Mouse (Mus musculus) limb, embryonic 12.5 days (tissue): Measurements from ENCODE around the gene Ninj2. TPM values are rescaled to one million over a fixed set of nuclear protein-coding genes. Genes with fewer than 3 reads are reported as not detected.

Experiments used
- ATAC-seq: fragments of 200-750 bp; cut with Nextera tagmentation; 2 replicates; pipeline ENCODE4 v1.8.0; 2017; ENCODE audit warnings: low read depth, moderate TSS enrichment; ENCODE audit not compliant: insufficient number of reproducible peaks, insufficient read depth, low FRiP score, low TSS enrichment
- H3K27ac ChIP-seq: fragments of 300-500 bp; sonication (generic); 2 replicates; pipeline ENCODE4 v1.5.1; 2016; ENCODE audit warnings: mild to moderate bottlenecking, moderate library complexity
- H3K27me3 ChIP-seq: fragments of 300-500 bp; sonication (generic); 2 replicates; pipeline ENCODE4 v1.6.1; 2016; ENCODE audit warnings: mild to moderate bottlenecking, moderate library complexity
- H3K36me3 ChIP-seq: fragments of 300-500 bp; sonication (generic); 2 replicates; pipeline ENCODE4 v1.6.1; 2016; ENCODE audit warnings: mild to moderate bottlenecking, moderate library complexity
- H3K4me1 ChIP-seq: fragments of 300-500 bp; sonication (generic); replicated peaks from 2 replicates; pipeline ENCODE4 v1.6.1; 2016
- H3K4me2 ChIP-seq: fragments of 300-500 bp; sonication (generic); 2 replicates; pipeline ENCODE4 v1.6.1; 2016; ENCODE audit warnings: mild to moderate bottlenecking, moderate library complexity
- H3K4me3 ChIP-seq: fragments of 300-500 bp; sonication (generic); replicated peaks from 2 replicates; pipeline ENCODE4 v1.5.1; 2016; ENCODE audit warnings: mild to moderate bottlenecking
- H3K9ac ChIP-seq: fragments of 300-500 bp; sonication (generic); replicated peaks from 2 replicates; pipeline ENCODE4 v1.6.1; 2016; ENCODE audit warnings: mild to moderate bottlenecking, moderate library complexity
- H3K9me3 ChIP-seq: fragments of 300-500 bp; sonication (generic); 2 replicates; pipeline ENCODE4 v1.6.1; 2016; ENCODE audit warnings: mild to moderate bottlenecking, moderate library complexity
- WGBS: fragments of 180-500 bp; shearing (Covaris S2); methylation state at CpG from one replicate; pipeline ENCODE4 v1.1.7; 2016; 5-methylcytosine and 5-hydroxymethylcytosine counted together
- polyA plus RNA-seq: library from polyadenylated mRNA; unstranded; fragments of >200 nt; fragmentation: Nextera tagmentation; extraction: Ambion mirVana; gene quantifications from 2 replicates; pipeline ENCODE4 v1.2.1, GENCODE M21; 2016

Gene Ninj2
- polyA plus RNA-seq, 1 experiment from 2014 or later, result not detected

DNA sequence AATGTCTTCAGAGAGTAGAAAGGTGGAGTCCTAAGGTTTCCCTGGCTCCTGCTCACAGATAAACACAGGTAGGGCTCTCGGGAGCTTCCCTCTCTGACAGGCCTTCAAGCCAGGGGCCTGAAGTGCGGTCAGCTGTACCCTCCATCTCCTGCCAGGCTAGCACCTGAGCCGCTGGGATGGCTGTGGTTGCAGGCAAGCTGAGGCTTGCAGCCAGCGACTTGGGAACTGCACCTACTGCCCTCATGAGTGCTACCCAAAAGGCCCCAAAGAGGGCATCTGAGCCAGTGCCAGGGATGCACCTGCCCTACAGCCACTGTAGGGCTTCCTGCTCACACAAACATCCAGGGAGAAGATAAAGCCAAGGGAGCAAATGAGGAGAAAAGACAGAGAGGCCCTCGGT lies 147.3 kb downstream of the Ninj2 start:
- ATAC-seq, result no peak
- Histone ChIP-seq H3K4me3 (no peak overlapping the region), H3K36me3 (no peaks in the 10 kb centered on the region), H3K4me1 (no peaks in the 10 kb centered on the region), H3K9ac (no peak overlapping the region), H3K27me3 (no peaks in the 10 kb centered on the region), H3K9me3 (no peaks in the 10 kb centered on the region), H3K4me2 (no peak overlapping the region), H3K27ac (no peak overlapping the region)
- WGBS, result 81% methylated on average over 5 of the region's 5 CpGs

DNA sequence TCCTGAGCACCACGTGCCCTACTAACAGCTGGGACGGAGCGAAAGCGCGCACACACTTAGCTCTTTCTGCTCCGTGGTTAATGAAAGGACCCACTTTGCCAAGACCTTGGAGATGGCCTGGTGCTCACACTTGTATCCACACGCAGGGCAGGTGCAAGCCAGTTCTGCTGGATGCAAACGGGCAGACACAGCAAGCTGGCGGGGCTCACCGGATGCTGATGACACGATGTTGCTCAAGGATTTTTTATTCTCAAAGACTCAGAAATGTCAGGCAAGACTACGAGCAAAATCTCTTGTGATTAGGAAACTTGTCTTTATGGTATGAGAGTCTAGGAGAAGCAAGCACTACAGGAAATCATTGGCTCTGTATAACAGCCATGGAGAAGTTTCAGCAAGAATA lies 148.3 kb downstream of the Ninj2 start:
- Histone ChIP-seq H3K9me3 (no peaks in the 10 kb centered on the region), H3K9ac (no peak overlapping the region), H3K36me3 (no peaks in the 10 kb centered on the region), H3K4me3 (no peak overlapping the region), H3K4me2 (no peak overlapping the region), H3K4me1 (no peaks in the 10 kb centered on the region), H3K27me3 (no peaks in the 10 kb centered on the region), H3K27ac (no peak overlapping the region)
- WGBS, result 88% methylated on average over 12 of the region's 12 CpGs
- no peak for ATAC-seq

DNA sequence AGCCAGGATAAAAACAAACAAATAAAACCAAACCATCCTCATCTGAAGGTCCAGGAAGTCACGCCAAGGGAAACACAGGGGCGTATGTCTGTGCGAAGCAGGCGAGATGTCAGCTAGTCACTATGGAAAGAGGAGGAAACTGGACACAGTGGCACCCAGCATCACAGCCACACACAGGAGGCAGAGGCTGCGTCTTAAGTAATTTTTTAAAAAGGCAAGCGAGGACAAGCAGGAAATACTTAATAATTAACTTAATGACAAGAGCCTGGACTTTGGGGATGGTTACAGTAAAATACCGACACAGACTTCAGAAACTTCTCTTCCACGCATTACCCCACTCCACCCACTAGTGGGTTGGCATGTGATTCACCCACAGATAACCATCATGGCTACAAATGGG lies 149.4 kb downstream of the Ninj2 start:
- Histone ChIP-seq H3K4me1 (no peaks in the 10 kb centered on the region), H3K9ac (no peak overlapping the region), H3K27ac (no peak overlapping the region), H3K4me2 (no peak overlapping the region), H3K9me3 (no peaks in the 10 kb centered on the region), H3K27me3 (no peaks in the 10 kb centered on the region), H3K36me3 (no peaks in the 10 kb centered on the region), H3K4me3 (no peak overlapping the region)
- 72% methylated on average over 8 of the region's 8 CpGs for WGBS
- ATAC-seq, result no peak

DNA sequence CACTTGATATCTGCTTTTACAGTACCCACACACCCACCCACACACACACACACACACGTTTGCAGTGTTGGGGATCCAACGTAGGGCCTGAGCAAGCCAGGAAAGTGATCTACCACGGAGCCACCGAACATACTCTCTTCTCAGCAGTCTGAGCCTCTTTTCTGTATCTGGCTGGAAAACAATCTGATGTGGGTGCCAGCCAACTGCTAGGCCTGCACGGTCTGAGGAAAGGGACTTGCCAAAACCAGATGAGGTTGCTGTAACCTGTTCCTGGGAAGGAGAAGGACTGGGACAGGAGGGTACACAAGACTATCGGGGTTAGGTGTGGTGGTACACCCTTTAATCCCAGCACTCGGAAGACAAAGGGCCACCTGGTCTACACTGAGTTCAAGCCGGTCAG lies 150.1 kb downstream of the Ninj2 start:
- Histone ChIP-seq H3K36me3 (no peaks in the 10 kb centered on the region), H3K9me3 (no peaks in the 10 kb centered on the region), H3K4me3 (no peak overlapping the region), H3K4me1 (no peaks in the 10 kb centered on the region), H3K9ac (no peak overlapping the region), H3K27me3 (no peaks in the 10 kb centered on the region), H3K27ac (no peak overlapping the region), H3K4me2 (no peak overlapping the region)
- no peak for ATAC-seq
- 80% methylated on average over 8 of the region's 8 CpGs for WGBS

DNA sequence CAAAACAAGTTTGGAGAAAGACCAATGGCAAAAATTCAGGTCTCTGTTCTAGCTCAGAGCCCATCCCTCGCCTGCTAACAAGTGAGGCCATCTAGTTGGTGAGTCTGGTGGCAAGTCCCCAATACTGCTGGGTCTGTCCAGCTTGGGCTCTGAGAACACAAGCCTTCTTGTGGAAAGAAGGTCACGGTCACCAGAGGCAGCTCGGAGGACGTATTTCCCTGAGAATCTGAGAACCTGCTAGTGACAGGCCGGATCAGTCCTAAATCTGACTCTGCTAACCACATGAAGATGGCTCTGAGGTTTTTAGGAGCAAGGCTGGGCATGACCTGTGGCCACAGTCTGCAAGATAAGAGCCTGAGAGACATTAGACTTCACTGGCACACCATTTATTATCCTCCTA lies 153.5 kb downstream of the Ninj2 start:
- Histone ChIP-seq H3K9ac (no peak overlapping the region), H3K4me1 (no peaks in the 10 kb centered on the region), H3K27me3 (no peaks in the 10 kb centered on the region), H3K27ac (no peak overlapping the region), H3K36me3 (no peaks in the 10 kb centered on the region), H3K4me2 (no peak overlapping the region), H3K9me3 (no peaks in the 10 kb centered on the region), H3K4me3 (no peak overlapping the region)
- no peak for ATAC-seq
- WGBS, result 86% methylated on average over 5 of the region's 5 CpGs

DNA sequence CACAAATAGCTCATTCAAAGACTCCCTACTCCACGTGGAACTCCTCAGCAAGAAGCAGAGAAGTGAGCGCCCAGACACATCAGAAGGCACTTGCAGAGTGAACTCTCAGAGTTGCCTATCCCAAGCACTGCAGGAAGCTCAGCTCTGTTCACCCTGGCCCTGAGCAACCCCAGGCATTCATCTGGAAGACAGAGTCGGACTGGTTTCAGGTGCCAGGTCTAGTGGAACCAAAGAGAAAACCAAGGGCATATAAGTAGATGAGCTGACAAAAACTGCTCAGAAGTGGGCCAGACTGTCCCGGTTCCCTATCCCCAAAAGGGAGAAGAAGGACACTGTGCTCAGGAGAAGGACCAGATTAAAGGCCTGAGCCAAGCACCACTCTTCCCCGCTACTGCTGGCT lies 156.7 kb downstream of the Ninj2 start:
- no peak for ATAC-seq
- 76% methylated on average over 5 of the region's 5 CpGs for WGBS
- H3K36me3 ChIP-seq, result no peaks in the 10 kb centered on the region
- no peaks in the 10 kb centered on the region for H3K9me3 ChIP-seq
- H3K4me3 ChIP-seq, result no peak overlapping the region
- peaks cover 4% of the 10 kb centered on the region; the same call in 1 of the 2 replicates for H3K4me1 ChIP-seq
- no peak overlapping the region for H3K9ac ChIP-seq
- no peak overlapping the region for H3K4me2 ChIP-seq
- H3K27ac ChIP-seq, result no peak overlapping the region
- no peaks in the 10 kb centered on the region for H3K27me3 ChIP-seq

Other genes starting within 250 kb of the Ninj2 start
- gene Erc1, start 245.2 kb upstream of the Ninj2 start, polyA plus RNA-seq, result 31.2 and 34.6 TPM in 2 replicates
- gene Rad52, start 190.7 kb upstream of the Ninj2 start, polyA plus RNA-seq, result 25.7 and 27.9 TPM in 2 replicates
- 58.6 and 67.7 TPM in 2 replicates for gene Wnk1, start 54.7 kb upstream of the Ninj2 start, polyA plus RNA-seq
- 0.29 and 0.35 TPM in 2 replicates for gene D330020A13Rik, start 201.0 kb downstream of the Ninj2 start, polyA plus RNA-seq
- gene B4galnt3, start 201.2 kb downstream of the Ninj2 start, polyA plus RNA-seq, result 0.73 and 0.78 TPM in 2 replicates